Mouse (Mus musculus) spleen, adult 12 weeks (tissue): Measurements from ENCODE around the gene Col27a1.

Source experiments
- DNase-seq: peaks from one replicate; pipeline ENCODE4 v3.0.0; 2022; ENCODE audit warnings: low spot score

Gene Col27a1

DNA sequence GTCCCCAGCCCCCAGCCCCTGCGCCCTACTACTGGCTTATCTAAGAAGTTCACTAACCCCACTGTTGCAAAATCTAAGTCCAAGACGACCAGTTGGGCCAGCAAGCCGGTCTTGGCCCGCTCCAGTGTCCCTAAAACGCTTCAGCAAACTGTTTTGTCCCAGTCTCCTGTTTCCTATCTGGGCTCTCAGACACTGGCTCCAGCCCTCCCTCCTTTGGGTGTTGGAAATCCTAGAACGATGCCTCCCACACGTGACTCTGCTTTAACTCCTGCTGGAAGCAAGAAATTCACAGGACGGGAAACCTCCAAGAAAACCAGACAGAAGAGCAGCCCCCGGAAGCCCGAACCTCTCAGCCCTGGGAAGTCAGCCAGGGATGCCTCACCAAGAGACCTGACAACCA is 11.6 kb downstream of the Col27a1 start:
- DNase-seq, result no peak

DNA sequence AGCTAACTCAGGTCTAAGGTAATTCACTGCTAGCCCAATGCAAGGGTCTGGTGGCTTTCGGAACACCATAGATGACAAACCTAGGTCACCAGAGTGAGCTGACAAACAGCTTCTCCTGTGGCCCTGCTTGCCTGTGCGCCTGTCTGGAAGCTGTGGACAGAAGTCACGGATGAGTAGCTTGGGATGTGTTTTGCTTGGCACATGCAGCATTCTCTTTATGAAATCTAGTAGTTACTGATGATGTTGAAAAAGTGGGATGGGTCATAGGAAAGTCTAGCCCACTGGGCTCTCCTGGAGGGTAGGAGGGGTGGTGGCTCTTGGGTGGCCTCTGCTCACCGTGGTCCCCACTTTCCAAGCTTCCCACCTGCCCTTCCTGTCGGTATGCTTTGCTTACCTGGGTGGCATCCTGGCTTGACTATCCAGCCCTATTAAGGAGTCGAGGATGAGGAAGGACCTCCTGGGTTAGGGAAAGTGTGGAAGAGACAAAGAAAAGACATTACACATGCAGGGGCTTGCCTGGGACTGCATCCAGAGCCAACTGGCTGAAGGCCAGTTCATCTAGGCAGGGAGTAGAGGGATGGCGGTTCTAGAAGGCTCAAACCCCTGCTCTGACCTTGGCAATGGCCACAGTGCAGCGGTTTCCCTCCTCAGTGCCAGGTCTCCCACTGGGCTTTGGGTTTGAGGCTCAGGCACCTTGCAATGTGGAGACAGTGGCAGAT is 12.5 kb downstream of the Col27a1 start:
- DNase-seq, result no peak

DNA sequence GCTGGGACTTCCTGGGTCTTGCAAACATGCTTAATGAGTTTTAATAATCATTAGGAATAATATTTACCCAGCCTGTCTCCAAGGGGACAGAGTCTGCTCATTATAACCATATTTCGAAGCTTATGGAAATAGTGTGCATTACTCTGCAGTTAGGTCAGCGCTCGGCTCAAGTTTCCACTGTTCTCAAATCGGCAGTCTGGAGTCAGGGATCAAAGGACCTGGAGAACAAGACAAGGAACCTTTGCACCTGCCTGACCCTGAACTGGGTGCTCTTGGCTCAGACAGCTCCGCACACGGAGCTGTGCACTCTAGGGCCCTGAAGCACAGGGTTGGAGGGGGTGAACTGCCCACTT is 13.1 kb downstream of the Col27a1 start:
- DNase-seq, result no peak

DNA sequence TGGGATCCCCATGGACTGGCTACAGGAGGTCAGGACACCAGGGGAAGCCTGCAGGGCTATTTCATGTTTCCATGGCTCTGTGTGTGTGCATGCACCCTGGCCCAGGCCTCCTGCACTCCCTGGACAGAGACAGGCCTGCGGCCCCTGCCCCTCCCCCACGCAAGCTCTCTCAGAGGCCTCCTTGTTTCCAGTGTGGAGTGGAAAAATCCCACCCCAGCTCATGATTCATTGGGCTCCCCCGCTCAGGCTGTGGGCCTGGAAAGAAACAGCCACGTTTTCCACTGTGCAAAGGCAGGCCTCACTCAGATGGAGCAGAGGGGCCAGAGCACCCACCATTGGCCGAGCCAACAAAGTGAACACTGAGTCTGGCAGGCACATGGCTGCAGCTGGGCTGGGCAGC is 15.1 kb downstream of the Col27a1 start:
- no peak for DNase-seq

DNA sequence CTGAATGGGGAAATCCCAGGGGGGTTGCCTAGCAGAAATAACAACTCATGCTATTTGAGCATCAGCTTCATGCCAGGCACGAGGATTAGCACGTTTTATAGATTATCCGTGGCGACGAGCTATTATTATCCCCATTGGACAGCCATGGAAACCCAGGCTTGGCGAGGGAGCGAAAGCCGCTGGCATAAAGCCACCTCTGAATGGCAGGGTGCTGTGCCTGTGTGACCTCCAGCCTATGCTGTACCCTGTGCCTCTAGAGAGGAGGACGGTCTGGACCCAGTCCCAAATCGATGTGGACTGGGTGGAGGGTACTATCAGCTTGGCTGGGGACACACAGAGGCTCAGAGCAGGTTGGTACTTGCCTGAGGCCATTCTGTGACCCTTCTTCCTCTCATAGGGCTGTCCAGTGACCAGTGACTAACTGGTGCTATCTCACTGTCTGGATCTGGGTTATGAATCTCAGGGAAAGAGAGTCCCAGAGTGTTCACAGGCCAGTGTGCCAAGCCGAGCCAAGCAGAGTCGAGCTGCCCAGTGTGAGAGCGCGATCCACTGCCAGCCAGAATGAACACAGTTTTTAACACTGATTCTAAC is 16.3 kb downstream of the Col27a1 start:
- DNase-seq, result no peak

DNA sequence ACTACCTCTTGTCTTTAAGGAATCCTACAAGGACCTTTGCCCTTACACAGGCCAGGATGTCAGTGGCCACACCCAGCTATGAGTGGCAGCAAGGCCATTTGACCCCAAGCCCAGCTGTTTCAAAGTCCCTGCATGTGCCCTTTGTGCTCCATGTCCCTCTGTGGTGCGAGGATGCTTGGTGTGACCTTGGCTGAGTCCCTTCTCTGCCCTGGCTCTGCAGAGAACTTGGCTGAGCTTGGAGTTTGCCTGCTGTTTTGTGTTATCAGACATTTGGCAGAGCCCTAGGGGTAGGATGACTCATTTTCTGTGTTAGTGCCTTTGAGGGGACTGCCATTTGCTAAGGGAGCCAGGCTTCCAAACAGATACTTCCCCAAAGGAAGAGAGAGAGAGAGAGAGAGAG is 17.3 kb downstream of the Col27a1 start:
- no peak for DNase-seq

DNA sequence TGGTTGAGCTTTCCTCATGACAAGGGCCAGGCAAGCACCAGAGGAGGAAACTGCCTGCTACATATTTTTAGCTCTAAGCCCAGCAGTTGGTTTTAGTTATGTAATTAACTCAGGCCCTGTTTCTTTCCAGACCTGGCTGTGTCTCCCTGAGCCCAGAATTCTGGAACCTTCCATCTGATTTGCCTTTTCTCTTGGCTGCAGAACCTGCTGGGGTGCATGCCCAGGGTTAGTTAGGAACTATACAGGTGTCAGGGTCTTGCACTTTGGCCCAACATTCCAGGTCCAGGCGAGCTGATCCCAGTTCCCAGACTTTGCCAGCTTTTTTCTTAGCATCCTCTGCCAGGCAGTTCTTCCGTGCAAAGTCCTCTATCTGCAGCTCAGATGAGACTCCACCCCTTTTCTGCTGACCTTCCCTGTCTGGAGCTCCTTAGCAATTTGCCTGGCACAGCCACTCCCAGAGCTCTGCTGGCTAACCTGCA is 18.8 kb downstream of the Col27a1 start:
- DNase-seq, result no peak

DNA sequence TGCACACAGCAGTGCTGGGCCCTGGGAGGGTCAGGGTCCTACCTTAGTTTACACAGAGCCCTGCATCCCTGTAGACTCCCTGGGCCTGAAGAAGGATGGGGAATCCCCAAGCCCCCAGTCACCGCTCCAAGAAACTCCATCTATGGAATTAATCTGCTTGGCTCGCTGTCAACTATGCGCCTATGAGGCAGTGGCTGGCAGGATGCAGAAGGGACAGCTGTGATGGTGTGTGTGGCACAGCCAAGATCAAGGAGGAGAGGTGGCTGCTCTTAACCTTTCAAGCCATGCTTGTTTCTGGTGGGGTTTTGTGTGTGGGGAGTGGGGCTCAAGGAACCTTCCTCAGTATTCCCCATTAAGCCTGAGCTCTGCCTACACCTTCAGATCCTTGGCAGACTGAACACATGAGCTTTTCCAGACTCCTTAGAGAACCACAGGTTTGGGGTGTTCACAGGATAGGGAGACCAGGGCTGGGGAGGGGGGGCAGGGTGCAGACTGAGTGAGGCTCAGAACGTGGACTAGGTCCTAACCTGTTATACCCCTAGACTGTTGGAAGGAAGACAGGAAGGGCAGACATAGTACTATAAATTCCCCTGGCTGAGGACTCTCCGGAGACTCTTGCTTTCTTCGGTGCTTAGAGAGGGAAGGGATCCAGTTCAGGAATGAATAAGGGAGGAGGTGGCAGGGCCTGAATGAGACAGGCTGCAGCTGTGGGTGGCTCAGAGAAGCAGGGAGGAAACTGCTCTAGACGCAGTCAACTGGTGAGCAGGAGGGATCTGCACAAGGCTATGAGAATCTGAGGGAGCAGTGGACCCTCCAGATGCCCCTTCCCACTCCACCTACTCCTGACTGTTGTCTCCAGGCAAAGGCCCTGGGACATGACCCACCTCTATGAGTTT is 20.0 kb downstream of the Col27a1 start:
- DNase-seq, result no peak

DNA sequence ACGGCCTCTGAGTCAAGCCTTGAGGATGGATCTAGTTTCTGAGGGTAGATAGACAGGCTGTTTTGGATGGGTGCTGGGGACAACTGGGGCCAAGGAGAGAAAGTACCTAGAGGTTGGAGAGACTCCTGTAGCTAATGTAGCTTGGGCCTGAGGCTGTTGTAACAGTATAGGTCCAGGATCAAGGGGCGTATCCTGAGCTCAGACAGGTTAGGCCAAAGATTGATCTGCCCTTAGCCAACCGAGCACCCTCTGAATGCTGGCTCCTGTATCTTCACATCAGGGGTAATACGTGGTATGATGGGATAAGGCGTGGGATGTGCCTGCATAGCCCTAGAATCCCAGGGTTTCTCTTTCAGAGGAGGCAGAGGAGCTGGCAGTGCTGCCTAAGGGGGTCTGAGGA is 21.0 kb downstream of the Col27a1 start:
- DNase-seq, result no peak

DNA sequence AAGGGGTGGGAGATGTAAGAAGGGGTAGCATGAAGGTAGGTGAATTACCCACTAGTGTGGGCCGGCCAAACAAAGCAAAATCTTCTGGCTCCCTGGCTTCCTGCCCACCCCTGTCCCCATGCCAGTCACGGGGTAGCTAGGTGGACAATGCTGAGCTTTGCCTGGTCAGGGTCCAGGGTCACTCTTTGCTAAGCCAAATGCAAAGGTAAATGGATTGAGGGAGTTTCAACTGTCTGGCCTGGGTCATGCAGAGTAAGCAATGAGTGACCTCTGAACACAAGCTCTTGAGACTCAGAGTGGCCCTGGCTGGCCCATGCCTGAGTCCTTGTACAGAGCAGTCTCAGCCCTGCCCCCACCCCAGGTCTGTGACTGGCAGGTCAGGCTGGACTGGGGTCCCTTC is 22.4 kb downstream of the Col27a1 start:
- DNase-seq, result no peak

DNA sequence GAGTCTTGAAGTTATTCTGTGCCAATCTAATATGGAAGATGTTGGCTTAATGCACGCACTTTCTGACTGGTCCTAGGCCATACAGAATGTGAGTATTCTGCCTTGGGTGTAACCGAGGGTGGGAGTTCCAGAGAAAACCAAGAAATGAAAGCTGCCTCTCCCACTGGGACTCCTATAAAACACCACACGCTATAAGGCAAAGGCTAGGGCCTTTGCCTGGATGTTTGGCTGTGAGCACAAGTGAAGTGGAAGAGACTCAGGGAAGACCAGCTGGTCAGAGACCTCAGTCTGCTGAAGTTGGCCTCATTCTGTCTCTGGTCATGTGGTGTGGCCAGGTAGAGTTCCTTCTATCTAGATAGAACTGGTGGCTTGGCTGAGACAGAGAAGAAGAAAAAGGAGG is 23.4 kb downstream of the Col27a1 start:
- DNase-seq, result no peak

DNA sequence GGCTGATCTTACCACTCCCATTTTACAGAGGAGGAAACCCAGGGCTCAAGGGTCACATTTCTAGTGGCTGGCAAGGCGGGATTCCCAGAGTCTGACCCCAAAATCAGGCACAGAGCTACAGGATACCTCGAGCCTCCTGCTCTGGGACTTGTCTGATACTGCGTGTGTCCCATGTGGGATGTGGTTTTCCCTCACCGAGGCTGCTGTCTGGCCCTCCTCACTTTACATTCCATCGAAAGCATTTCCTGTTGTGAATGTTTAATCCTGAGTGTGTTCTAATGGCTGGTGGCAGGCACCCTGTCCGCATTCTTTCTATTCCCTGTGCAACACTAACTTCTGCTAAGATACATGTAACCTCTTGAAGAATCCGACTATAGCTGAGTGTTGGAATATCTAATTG is 24.3 kb downstream of the Col27a1 start:
- DNase-seq, result no peak

DNA sequence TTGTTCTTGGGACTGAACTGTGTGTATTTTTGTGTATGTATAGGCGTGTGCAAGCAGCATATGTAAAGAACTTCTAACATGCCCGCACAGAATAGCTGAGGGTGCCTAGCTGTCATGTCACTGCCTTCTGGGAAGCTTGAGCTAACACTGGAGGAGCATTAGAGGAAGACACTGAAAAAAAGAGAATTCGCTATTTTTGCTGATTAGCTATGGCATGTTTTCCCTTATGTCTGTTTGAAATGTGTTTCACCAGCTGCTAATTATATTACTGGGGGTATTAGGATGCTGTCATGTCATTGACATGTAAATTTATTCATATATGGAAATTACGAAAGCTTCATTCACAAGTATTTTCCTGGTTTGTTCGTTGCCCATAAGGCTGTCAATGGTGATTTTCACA is 24.9 kb downstream of the Col27a1 start:
- no peak for DNase-seq

DNA sequence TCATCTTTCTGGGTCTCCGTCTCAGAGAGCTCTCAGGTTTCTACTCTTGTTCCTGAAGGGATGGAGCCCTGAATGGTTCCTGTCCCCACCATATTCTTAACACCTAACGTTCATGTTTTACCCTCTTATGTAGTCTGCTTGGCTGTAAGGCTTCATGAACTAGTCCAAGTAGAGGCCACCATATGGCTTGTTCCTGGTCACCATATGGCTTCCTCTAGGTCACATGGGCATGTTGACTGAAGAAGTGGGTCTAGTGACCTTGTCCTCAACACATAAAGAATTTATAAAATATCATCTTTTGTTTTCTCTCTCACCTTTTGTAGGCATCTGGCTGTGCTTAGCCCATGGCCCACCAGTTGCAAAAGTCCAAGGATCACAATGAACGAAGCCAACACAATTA is 27.2 kb downstream of the Col27a1 start:
- DNase-seq, result no peak

DNA sequence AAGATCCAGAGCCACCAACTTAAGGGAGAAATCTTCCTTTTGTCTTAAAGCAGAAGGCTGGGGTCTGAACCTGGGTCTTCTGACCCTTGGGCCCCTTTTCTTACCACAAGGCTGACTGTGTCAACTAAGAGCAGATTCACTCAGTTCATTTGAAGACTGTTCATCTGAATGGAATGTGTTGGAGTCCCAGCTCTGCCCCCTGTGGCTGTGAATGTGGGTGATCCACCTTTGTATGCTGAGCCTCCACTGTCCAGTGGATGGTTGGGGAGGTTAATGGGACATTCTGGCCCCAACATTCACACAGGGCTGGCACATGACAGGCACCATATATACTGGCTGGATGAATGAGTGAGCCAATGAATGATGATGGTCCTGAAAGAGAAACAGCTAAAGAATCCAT is 34.2 kb downstream of the Col27a1 start:
- DNase-seq, result no peak

DNA sequence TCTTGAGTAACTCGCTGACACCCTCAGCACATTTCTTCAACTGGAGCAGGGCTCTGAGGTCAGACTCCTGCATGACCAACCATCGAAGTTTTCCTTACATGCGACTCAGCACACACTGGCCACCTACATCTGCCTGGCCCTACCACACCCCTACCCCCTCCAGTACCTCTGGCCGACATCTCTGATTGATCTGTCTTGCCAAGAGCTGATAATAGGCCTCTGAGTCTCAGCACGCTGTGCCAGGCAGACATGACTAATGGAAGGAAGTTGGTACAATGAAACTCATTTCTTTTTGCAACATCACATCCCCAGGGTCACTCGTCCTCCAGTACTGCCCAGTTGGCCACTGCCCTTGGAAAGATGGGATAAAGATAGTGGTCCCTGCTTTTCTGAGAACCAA is 35.1 kb downstream of the Col27a1 start:
- no peak for DNase-seq

DNA sequence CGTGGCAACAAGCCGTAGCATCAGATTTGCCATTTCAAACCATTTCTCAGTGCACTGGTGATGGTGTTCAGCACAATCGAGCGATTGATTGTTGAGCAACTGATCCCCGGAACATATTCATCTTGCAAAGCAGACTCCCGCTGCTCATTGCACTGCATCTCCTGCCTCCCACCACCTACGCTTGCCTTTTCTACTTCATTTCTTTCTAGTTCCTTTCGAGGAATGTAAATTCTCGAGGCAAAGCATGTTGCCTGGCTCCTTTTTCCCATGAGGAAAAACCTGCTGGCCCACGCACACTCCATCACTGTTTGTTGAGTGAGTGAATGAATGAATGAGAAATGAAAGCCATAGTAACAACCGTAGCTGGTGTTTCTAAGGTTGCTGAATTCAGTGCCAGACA is 38.0 kb downstream of the Col27a1 start:
- no peak for DNase-seq

DNA sequence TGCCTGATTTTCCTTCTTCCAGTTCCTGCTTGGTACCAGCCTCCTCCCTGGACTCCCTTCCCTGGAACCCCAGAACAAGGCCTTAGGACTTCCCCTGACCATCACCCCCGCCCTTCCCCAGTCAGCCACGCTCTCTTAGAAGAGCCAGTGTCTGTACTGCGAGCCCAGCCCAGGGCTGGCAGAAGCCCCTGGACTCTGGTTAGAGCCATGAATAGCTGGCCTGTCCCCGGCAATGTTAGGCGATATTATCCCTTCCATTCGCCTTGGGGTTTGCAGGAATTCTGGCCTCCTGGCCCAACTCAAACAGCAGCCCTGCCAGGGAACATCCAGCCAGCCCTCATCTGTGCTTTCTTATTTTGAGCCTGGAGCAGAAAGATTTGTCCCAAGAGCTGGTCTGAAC is 39.9 kb downstream of the Col27a1 start:
- no peak for DNase-seq

DNA sequence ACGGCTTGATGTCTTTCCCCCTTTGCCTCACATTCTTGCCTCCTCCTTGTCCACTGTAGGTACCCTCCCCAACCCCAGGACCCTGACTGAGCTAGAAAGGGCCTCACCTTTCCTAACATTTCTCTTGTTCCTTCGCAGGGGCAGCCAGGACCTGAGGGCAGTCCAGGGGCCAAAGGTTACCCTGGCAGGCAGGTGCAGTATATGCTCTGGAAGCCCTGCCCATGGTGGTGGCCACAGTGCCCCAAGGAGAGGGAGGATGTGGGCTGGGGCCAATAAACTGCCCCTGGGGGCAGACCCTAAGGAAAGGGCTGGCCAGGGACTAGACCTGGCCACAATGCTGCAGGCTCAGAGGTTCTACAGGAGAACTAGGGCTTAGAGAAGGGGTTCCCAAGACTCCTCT is 40.3 kb downstream of the Col27a1 start:
- no peak for DNase-seq

DNA sequence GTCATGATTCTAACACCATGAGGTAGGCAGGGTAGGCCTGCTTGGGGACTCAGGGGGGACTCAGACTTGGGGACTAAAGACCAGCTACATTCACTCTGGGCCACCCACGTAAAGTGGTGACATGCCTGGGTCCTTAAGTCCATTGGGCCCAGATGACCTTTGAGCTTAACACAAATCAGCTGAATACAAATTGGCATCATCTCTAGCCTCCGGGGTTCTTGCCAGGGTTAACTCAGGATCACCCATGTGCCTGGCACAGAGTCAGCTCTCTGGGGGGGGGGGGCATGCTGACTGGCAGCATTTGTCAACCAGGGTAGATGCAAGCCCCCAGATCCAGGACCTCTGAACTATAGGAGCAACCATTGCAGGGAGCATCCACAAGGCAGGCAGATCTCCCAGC is 42.6 kb downstream of the Col27a1 start:
- DNase-seq, result no peak

DNA sequence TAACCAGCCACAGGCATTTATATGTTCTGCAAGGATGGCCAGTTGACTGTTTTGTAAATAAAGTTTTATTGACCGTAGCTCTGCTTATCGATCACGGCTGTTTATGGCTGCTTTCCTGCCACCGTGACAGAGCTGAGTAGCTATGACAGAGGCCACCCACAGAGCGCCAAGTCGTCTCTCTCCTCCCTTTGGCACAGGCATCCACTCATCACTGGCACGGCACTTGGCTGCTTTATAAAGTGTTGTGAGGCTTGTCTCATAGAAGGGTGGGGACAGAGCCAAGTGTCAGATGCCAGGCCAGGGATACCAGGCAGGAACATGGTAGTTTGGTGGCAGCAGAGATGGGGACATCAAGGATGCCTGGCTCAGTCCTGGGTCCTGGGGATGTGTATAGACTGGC is 43.5 kb downstream of the Col27a1 start:
- DNase-seq, result no peak

DNA sequence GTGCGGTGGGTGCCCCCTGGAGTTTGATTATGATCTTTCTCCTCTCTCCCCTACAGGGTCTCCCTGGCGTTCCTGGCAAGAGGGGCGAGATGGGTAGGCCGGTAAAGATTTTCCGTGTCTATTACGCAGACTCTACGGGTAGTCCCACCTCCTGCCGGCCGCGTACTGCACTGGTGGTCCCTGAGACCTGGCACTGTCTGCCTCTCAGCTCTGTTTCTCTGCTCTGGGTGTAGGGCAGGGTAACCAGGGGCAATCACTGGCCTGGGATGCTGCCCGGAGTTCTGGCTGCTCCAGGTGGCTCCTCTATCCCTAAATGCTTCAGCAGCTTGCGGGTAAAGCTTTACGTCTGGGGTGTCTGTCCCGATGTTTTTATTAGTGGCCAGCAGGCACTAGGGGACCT is 44.3 kb downstream of the Col27a1 start:
- no peak for DNase-seq

DNA sequence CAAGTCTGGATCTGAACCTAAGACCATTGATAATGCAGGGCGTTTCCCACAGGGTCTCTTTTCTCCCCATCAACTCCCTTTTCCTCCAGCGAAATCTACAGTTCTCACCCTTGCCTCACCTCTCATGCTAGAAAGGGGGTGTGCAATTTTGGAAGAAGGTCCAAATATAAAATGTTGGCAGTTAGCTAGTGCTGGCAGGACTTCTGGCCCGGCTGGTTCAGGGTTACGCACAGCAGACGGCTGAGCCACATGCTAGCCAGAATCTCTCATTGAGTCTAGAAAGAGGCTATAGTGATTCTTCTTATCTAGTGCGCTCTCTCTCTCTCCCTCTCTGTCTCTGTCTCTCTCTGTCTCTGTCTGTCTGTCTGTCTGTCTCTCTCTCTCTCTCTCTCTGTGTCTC is 45.3 kb downstream of the Col27a1 start:
- DNase-seq, result no peak
